Mouse (Mus musculus): ENCODE data around the gene Hcfc1. TPM values are rescaled to one million over a fixed set of nuclear protein-coding genes. Genes with fewer than 3 reads are reported as not detected.

Hcfc1 gene
- polyA plus RNA-seq, 1 experiment from 2014 or later = 77.2 TPM

- ATAC-seq (replicated peaks; ENCODE audit: insufficient number of reproducible peaks, low FRiP score, low TSS enrichment, low read depth) (no peak), DNase-seq (ENCODE audit: low spot score) (no peak)
- H3K4me3 ChIP-seq (ENCODE audit: low read depth, low read length) = peak overlapping the region; percentile 67
- no peaks in the 10 kb centered on the region for H3K27me3 ChIP-seq (ENCODE audit: control insufficient read depth, insufficient read depth, low read length)
- H3K4me1 ChIP-seq (ENCODE audit: control insufficient read depth, insufficient read depth, low read length) = peaks cover 3% of the 10 kb centered on the region; the same call in 1 of the 2 replicates
- no peak overlapping the region for H3K27ac ChIP-seq (replicated peaks; ENCODE audit: low read depth, low read length)
- WGBS = 54% methylated on average over 3 of the region's 3 CpGs
- H3K9ac ChIP-seq (replicated peaks; ENCODE audit: low read length) = peak overlapping the region; percentile 76
- no peaks in the 10 kb centered on the region for H3K36me3 ChIP-seq (replicated peaks; ENCODE audit: control insufficient read depth, insufficient read depth, low read depth, low read length)
- H3K4me2 ChIP-seq (ENCODE audit: low read depth, low read length) = peak overlapping the region; percentile 57
- no peaks in the 10 kb centered on the region for H3K9me3 ChIP-seq (replicated peaks; ENCODE audit: control insufficient read depth, low read length)
Observed at GRCm38 (mm10) chrX:73964363-73964762, 1.8 kb downstream of the Hcfc1 start.

- WGBS = 95% methylated on average over 6 of the region's 6 CpGs
- DNase-seq (ENCODE audit: low spot score) = no peak
- Histone ChIP-seq H3K27ac (replicated peaks; ENCODE audit: low read depth, low read length) (no peak overlapping the region), H3K4me1 (ENCODE audit: control insufficient read depth, insufficient read depth, low read length) (no peaks in the 10 kb centered on the region), H3K9ac (replicated peaks; ENCODE audit: low read length) (no peak overlapping the region), H3K9me3 (replicated peaks; ENCODE audit: control insufficient read depth, low read length) (no peaks in the 10 kb centered on the region), H3K36me3 (replicated peaks; ENCODE audit: control insufficient read depth, insufficient read depth, low read depth, low read length) (peaks cover 2% of the 10 kb centered on the region), H3K4me3 (ENCODE audit: low read depth, low read length) (no peak overlapping the region), H3K27me3 (ENCODE audit: control insufficient read depth, insufficient read depth, low read length) (no peaks in the 10 kb centered on the region), H3K4me2 (ENCODE audit: low read depth, low read length) (no peak overlapping the region)
- no peak for ATAC-seq (replicated peaks; ENCODE audit: insufficient number of reproducible peaks, low FRiP score, low TSS enrichment, low read depth)
Observed at GRCm38 (mm10) chrX:73954988-73955387, 11.2 kb downstream of the Hcfc1 start.

GRCm38 (mm10) chrX:73952603-73953002, 13.6 kb downstream of the Hcfc1 start:
- Histone ChIP-seq H3K27me3 (ENCODE audit: control insufficient read depth, insufficient read depth, low read length) (no peaks in the 10 kb centered on the region), H3K27ac (replicated peaks; ENCODE audit: low read depth, low read length) (no peak overlapping the region), H3K4me2 (ENCODE audit: low read depth, low read length) (no peak overlapping the region), H3K4me3 (ENCODE audit: low read depth, low read length) (no peak overlapping the region), H3K36me3 (replicated peaks; ENCODE audit: control insufficient read depth, insufficient read depth, low read depth, low read length) (peaks cover 2% of the 10 kb centered on the region), H3K4me1 (ENCODE audit: control insufficient read depth, insufficient read depth, low read length) (no peaks in the 10 kb centered on the region), H3K9me3 (replicated peaks; ENCODE audit: control insufficient read depth, low read length) (no peaks in the 10 kb centered on the region), H3K9ac (replicated peaks; ENCODE audit: low read length) (no peak overlapping the region)
- ATAC-seq (replicated peaks; ENCODE audit: insufficient number of reproducible peaks, low FRiP score, low TSS enrichment, low read depth) (no peak), DNase-seq (ENCODE audit: low spot score) (no peak)
- 93% methylated on average over 5 of the region's 5 CpGs for WGBS

GRCm38 (mm10) chrX:73949341-73949740, 16.8 kb downstream of the Hcfc1 start:
- no peaks in the 10 kb centered on the region for H3K9me3 ChIP-seq (replicated peaks; ENCODE audit: control insufficient read depth, low read length)
- H3K27me3 ChIP-seq (ENCODE audit: control insufficient read depth, insufficient read depth, low read length) = no peaks in the 10 kb centered on the region
- H3K4me1 ChIP-seq (ENCODE audit: control insufficient read depth, insufficient read depth, low read length) = no peaks in the 10 kb centered on the region
- WGBS = 97% methylated on average over 10 of the region's 10 CpGs
- no peak overlapping the region for H3K4me2 ChIP-seq (ENCODE audit: low read depth, low read length)
- H3K36me3 ChIP-seq (replicated peaks; ENCODE audit: control insufficient read depth, insufficient read depth, low read depth, low read length) = peaks cover 2% of the 10 kb centered on the region
- DNase-seq (ENCODE audit: low spot score) (no peak), ATAC-seq (replicated peaks; ENCODE audit: insufficient number of reproducible peaks, low FRiP score, low TSS enrichment, low read depth) (no peak)
- no peak overlapping the region for H3K9ac ChIP-seq (replicated peaks; ENCODE audit: low read length)
- H3K4me3 ChIP-seq (ENCODE audit: low read depth, low read length) = no peak overlapping the region
- no peak overlapping the region for H3K27ac ChIP-seq (replicated peaks; ENCODE audit: low read depth, low read length)

- H3K27me3 ChIP-seq (ENCODE audit: control insufficient read depth, insufficient read depth, low read length) = no peaks in the 10 kb centered on the region
- peaks cover 2% of the 10 kb centered on the region for H3K36me3 ChIP-seq (replicated peaks; ENCODE audit: control insufficient read depth, insufficient read depth, low read depth, low read length)
- H3K4me2 ChIP-seq (ENCODE audit: low read depth, low read length) = no peak overlapping the region
- DNase-seq (ENCODE audit: low spot score) = peak; percentile 71
- H3K4me1 ChIP-seq (ENCODE audit: control insufficient read depth, insufficient read depth, low read length) = no peaks in the 10 kb centered on the region
- H3K27ac ChIP-seq (replicated peaks; ENCODE audit: low read depth, low read length) = no peak overlapping the region
- no peaks in the 10 kb centered on the region for H3K9me3 ChIP-seq (replicated peaks; ENCODE audit: control insufficient read depth, low read length)
- H3K9ac ChIP-seq (replicated peaks; ENCODE audit: low read length) = no peak overlapping the region
- WGBS = 46% methylated on average over 4 of the region's 4 CpGs
- 0 out of 2 replicates have a peak, but pooled peaks have one; percentile 9 for ATAC-seq (replicated peaks; ENCODE audit: insufficient number of reproducible peaks, low FRiP score, low TSS enrichment, low read depth)
- no peak overlapping the region for H3K4me3 ChIP-seq (ENCODE audit: low read depth, low read length)
Observed at GRCm38 (mm10) chrX:73948647-73949046, 17.5 kb downstream of the Hcfc1 start.

- 89% methylated on average over 6 of the region's 6 CpGs for WGBS
- H3K36me3 ChIP-seq (replicated peaks; ENCODE audit: control insufficient read depth, insufficient read depth, low read depth, low read length) = no peaks in the 10 kb centered on the region; the same call in none of the 2 replicates
Observed at GRCm38 (mm10) chrX:73946896-73947295, 19.3 kb downstream of the Hcfc1 start.

GRCm38 (mm10) chrX:73942294-73942693, 23.9 kb downstream of the Hcfc1 start:
- Histone ChIP-seq H3K4me3 (ENCODE audit: low read depth, low read length) (no peak overlapping the region), H3K4me2 (ENCODE audit: low read depth, low read length) (no peak overlapping the region), H3K9ac (replicated peaks; ENCODE audit: low read length) (no peak overlapping the region), H3K9me3 (replicated peaks; ENCODE audit: control insufficient read depth, low read length) (no peaks in the 10 kb centered on the region), H3K36me3 (replicated peaks; ENCODE audit: control insufficient read depth, insufficient read depth, low read depth, low read length) (no peaks in the 10 kb centered on the region; the same call in none of the 2 replicates), H3K27ac (replicated peaks; ENCODE audit: low read depth, low read length) (no peak overlapping the region), H3K4me1 (ENCODE audit: control insufficient read depth, insufficient read depth, low read length) (no peaks in the 10 kb centered on the region; the same call in 1 of the 2 replicates), H3K27me3 (ENCODE audit: control insufficient read depth, insufficient read depth, low read length) (no peaks in the 10 kb centered on the region)
- WGBS = 88% methylated on average over 2 of the region's 2 CpGs
- ATAC-seq (replicated peaks; ENCODE audit: insufficient number of reproducible peaks, low FRiP score, low TSS enrichment, low read depth) (no peak), DNase-seq (ENCODE audit: low spot score) (no peak)

More at GRCm38 (mm10) chrX:73946896-73947295, 19.3 kb downstream of the Hcfc1 start:
- Histone ChIP-seq H3K9ac (replicated peaks; ENCODE audit: low read length) (no peak overlapping the region), H3K27ac (replicated peaks; ENCODE audit: low read depth, low read length) (no peak overlapping the region), H3K4me3 (ENCODE audit: low read depth, low read length) (no peak overlapping the region), H3K9me3 (replicated peaks; ENCODE audit: control insufficient read depth, low read length) (no peaks in the 10 kb centered on the region), H3K27me3 (ENCODE audit: control insufficient read depth, insufficient read depth, low read length) (no peaks in the 10 kb centered on the region), H3K4me2 (ENCODE audit: low read depth, low read length) (no peak overlapping the region), H3K4me1 (ENCODE audit: control insufficient read depth, insufficient read depth, low read length) (no peaks in the 10 kb centered on the region)
- no peak for DNase-seq (ENCODE audit: low spot score)
- ATAC-seq (replicated peaks; ENCODE audit: insufficient number of reproducible peaks, low FRiP score, low TSS enrichment, low read depth) = no peak

- Histone ChIP-seq H3K4me2 (ENCODE audit: low read depth, low read length) (no peak overlapping the region), H3K9ac (replicated peaks; ENCODE audit: low read length) (no peak overlapping the region), H3K27ac (replicated peaks; ENCODE audit: low read depth, low read length) (no peak overlapping the region), H3K4me1 (ENCODE audit: control insufficient read depth, insufficient read depth, low read length) (no peaks in the 10 kb centered on the region; the same call in 1 of the 2 replicates), H3K36me3 (replicated peaks; ENCODE audit: control insufficient read depth, insufficient read depth, low read depth, low read length) (no peaks in the 10 kb centered on the region; the same call in none of the 2 replicates), H3K9me3 (replicated peaks; ENCODE audit: control insufficient read depth, low read length) (no peaks in the 10 kb centered on the region), H3K27me3 (ENCODE audit: control insufficient read depth, insufficient read depth, low read length) (no peaks in the 10 kb centered on the region), H3K4me3 (ENCODE audit: low read depth, low read length) (no peak overlapping the region)
- 96% methylated on average over 2 of the region's 2 CpGs for WGBS
- DNase-seq (ENCODE audit: low spot score) (no peak), ATAC-seq (replicated peaks; ENCODE audit: insufficient number of reproducible peaks, low FRiP score, low TSS enrichment, low read depth) (no peak)
Observed at GRCm38 (mm10) chrX:73941860-73942259, 24.3 kb downstream of the Hcfc1 start.

Measured in embryonic facial prominence, embryonic 11.5 days (tissue).